Comparison of ENCODE assay signal across 19 mouse cellular contexts in genomic region chr17:86592991-86593586, GRCm38 (mm10).
DNase-seq lines count a peak whose midpoint lies in the region; ATAC-seq and TF ChIP-seq lines count a peak whose summit lies in the region.
"Had no signal": no experiment of that assay in that cellular context is flagged by ENCODE, and none has a peak within 500 bp of the region (broad histone marks: within the 10 kb centered on the region; RNA-seq: fewer than 3 reads in every experiment).

No protein-coding gene starts in this region.

- peak; percentile 55; the same call in 1 of the 2 replicates for TF ChIP-seq EP300 in liver, postnatal 0 days (IDR thresholded peaks at IDR 0.05; ENCODE audit: low read depth)

- no peaks in the 10 kb centered on the region for H3K4me1 ChIP-seq in liver, postnatal 0 days (ENCODE audit: insufficient read depth)
- no peaks in the 10 kb centered on the region for H3K4me1 ChIP-seq in liver, embryonic 11.5 days (replicated peaks; ENCODE audit: control insufficient read depth, insufficient read depth, low read length)
- no peaks in the 10 kb centered on the region for H3K4me1 ChIP-seq in embryonic fibroblast, embryonic 13.5 days (ENCODE audit: control insufficient read depth, insufficient read depth, low read length)
- peaks cover 10% of the 10 kb centered on the region for H3K4me1 ChIP-seq in olfactory bulb, adult 2 months (ENCODE audit: control insufficient read depth, insufficient read depth, low read length)
- no peaks in the 10 kb centered on the region for H3K4me1 ChIP-seq in midbrain, postnatal 0 days (ENCODE audit: insufficient read depth, low read length)
- H3K4me1 ChIP-seq: midbrain, embryonic 10.5 days had no signal

- no peaks in the 10 kb centered on the region for H3K36me3 ChIP-seq in liver, postnatal 0 days (replicated peaks; ENCODE audit: insufficient read depth, low read length)
- H3K36me3 ChIP-seq in liver, embryonic 11.5 days (ENCODE audit: control insufficient read depth, insufficient read depth, low read length), result no peaks in the 10 kb centered on the region
- peaks cover 3% of the 10 kb centered on the region; the same call in 1 of the 2 replicates for H3K36me3 ChIP-seq in midbrain, postnatal 0 days (ENCODE audit: insufficient read depth, low read length)
- H3K36me3 ChIP-seq: G1E; midbrain, embryonic 10.5 days had no signal

- peak; percentile 23 to 70 for DNase-seq in heart, adult 9 months (ENCODE audit: low spot score in 2 of 2)
- no peak for DNase-seq in heart, postnatal 25 days (ENCODE audit: low spot score)
- DNase-seq in liver, postnatal 0 days, result no peak
- no peak for DNase-seq in liver, embryonic 11.5 days (ENCODE audit: low spot score)
- DNase-seq in left cerebral cortex, postnatal 10 days (ENCODE audit: extremely low spot score in 1 of 2, low spot score in 2 of 2), result no peak
- DNase-seq in midbrain, postnatal 0 days (ENCODE audit: low spot score), result no peak
- DNase-seq: adrenal gland, postnatal 14 days; gastrocnemius, postnatal 25 days; layer of hippocampus, adult 9-11 months; lung, adult 18-20 months; thymus, adult 2 months had no signal

- intact Hi-C loops in heart, postnatal 25 days (cut with DNase I), result loop anchor here (5.0 kb wide), 1 partner anchor 209 kb away; no protein-coding TSS in a partner anchor
- intact Hi-C loops in left cerebral cortex, postnatal 10 days (cut with DNase I), result no loop called here

- TF ChIP-seq CTCF in liver, postnatal 0 days (IDR thresholded peaks at IDR 0.05; ENCODE audit: low read depth), result no peak
- TF ChIP-seq CTCF in embryonic fibroblast, embryonic 13.5 days (IDR thresholded peaks at IDR 0.05; ENCODE audit: borderline replicate concordance, insufficient read depth, low read length), result no peak
- no peak for TF ChIP-seq CTCF in olfactory bulb, adult 2 months (IDR thresholded peaks at IDR 0.05; ENCODE audit: insufficient read depth, low read depth, low read length)
- TF ChIP-seq CTCF in midbrain, postnatal 0 days (IDR thresholded peaks at IDR 0.05), result no peak

- no peaks in the 10 kb centered on the region for H3K9me3 ChIP-seq in liver, postnatal 0 days (ENCODE audit: low read length)
- no peaks in the 10 kb centered on the region for H3K9me3 ChIP-seq in liver, embryonic 11.5 days (ENCODE audit: control insufficient read depth, low read length)
- no peaks in the 10 kb centered on the region for H3K9me3 ChIP-seq in midbrain, postnatal 0 days (ENCODE audit: low read length)
- H3K9me3 ChIP-seq: midbrain, embryonic 10.5 days had no signal

- no peak overlapping the region for H3K27ac ChIP-seq in liver, postnatal 0 days (ENCODE audit: low read depth)
- H3K27ac ChIP-seq in liver, embryonic 11.5 days (ENCODE audit: low read depth, low read length), result no peak overlapping the region
- peak overlapping the region; percentile 45; the same call in 1 of the 2 replicates for H3K27ac ChIP-seq in embryonic fibroblast, embryonic 13.5 days (ENCODE audit: insufficient read depth, low read length)
- H3K27ac ChIP-seq in olfactory bulb, adult 2 months (ENCODE audit: insufficient read depth, low read depth, low read length), result peak overlapping the region; percentile 63; the same call in 1 of the 2 replicates
- no peak overlapping the region for H3K27ac ChIP-seq in midbrain, postnatal 0 days (ENCODE audit: low read depth, low read length)
- H3K27ac ChIP-seq: hindbrain, embryonic 14.5 days; midbrain, embryonic 10.5 days had no signal

- 40% methylated on average over 6 of the region's 6 CpGs for WGBS in liver, postnatal 0 days (ENCODE audit: insufficient replicate concordance)
- WGBS in liver, embryonic 11.5 days, result 44% methylated on average over 6 of the region's 6 CpGs
- WGBS in olfactory bulb, adult 2 months, result 29% methylated on average over 6 of the region's 6 CpGs
- WGBS in midbrain, postnatal 0 days, result 71% methylated on average over 6 of the region's 6 CpGs

- TF ChIP-seq POLR2A in embryonic fibroblast, embryonic 13.5 days (IDR thresholded peaks at IDR 0.05; ENCODE audit: low read depth, low read length), result no peak
- no peak for TF ChIP-seq POLR2A in olfactory bulb, adult 2 months (IDR thresholded peaks at IDR 0.05; ENCODE audit: insufficient read depth, low read depth, low read length)

- H3K27me3 ChIP-seq in liver, postnatal 0 days (ENCODE audit: insufficient read depth, low read length), result no peaks in the 10 kb centered on the region
- H3K27me3 ChIP-seq in liver, embryonic 11.5 days (replicated peaks; ENCODE audit: control insufficient read depth, insufficient read depth, low read length), result no peaks in the 10 kb centered on the region
- no peaks in the 10 kb centered on the region for H3K27me3 ChIP-seq in midbrain, postnatal 0 days (ENCODE audit: insufficient read depth, low read length)

- ATAC-seq in liver, postnatal 0 days, result no peak
- ATAC-seq in liver, embryonic 11.5 days (replicated peaks; ENCODE audit: low FRiP score), result no peak
- no peak for ATAC-seq in midbrain, postnatal 0 days (ENCODE audit: low FRiP score)
- ATAC-seq: forebrain, embryonic 16.5 days; intestine, postnatal 0 days had no signal

- H3K9ac ChIP-seq in liver, postnatal 0 days (replicated peaks), result no peak overlapping the region
- no peak overlapping the region for H3K9ac ChIP-seq in liver, embryonic 11.5 days (ENCODE audit: low read depth, low read length)
- no peak overlapping the region for H3K9ac ChIP-seq in midbrain, postnatal 0 days (replicated peaks; ENCODE audit: low read length, poor library complexity, severe bottlenecking)
- H3K9ac ChIP-seq: hindbrain, embryonic 14.5 days had no signal

- no peak overlapping the region for H3K4me3 ChIP-seq in liver, postnatal 0 days (ENCODE audit: low read depth, low read length)
- no peak overlapping the region for H3K4me3 ChIP-seq in liver, embryonic 11.5 days (ENCODE audit: low read depth, low read length)
- no peak overlapping the region for H3K4me3 ChIP-seq in embryonic fibroblast, embryonic 13.5 days (ENCODE audit: insufficient read depth, low read length)
- no peak overlapping the region for H3K4me3 ChIP-seq in olfactory bulb, adult 2 months (ENCODE audit: insufficient read depth, low read depth, low read length)
- no peak overlapping the region for H3K4me3 ChIP-seq in midbrain, postnatal 0 days (ENCODE audit: low read depth, low read length)
- H3K4me3 ChIP-seq: erythroblast, embryonic 14.5 days; midbrain, embryonic 10.5 days had no signal

- H3K4me2 ChIP-seq in liver, postnatal 0 days (ENCODE audit: low read depth, low read length), result no peak overlapping the region
- no peak overlapping the region for H3K4me2 ChIP-seq in liver, embryonic 11.5 days
- H3K4me2 ChIP-seq in midbrain, postnatal 0 days (ENCODE audit: low read depth, low read length, poor library complexity, severe bottlenecking), result no peak overlapping the region
- H3K4me2 ChIP-seq: hindbrain, embryonic 14.5 days had no signal

Comparison
In these comparisons a context has a peak if more than half of its experiments do, and no peak if none do; other contexts are left out.
1. DNase-seq: peak in heart, adult 9 months (2 of 2); none in heart, postnatal 25 days (single experiment), liver, postnatal 0 days (single experiment), liver, embryonic 11.5 days (single experiment), left cerebral cortex, postnatal 10 days (0 of 2) and midbrain, postnatal 0 days (single experiment).
2. H3K27ac ChIP-seq: peak in embryonic fibroblast, embryonic 13.5 days (single experiment) and olfactory bulb, adult 2 months (single experiment); none in liver, postnatal 0 days (single experiment), liver, embryonic 11.5 days (single experiment) and midbrain, postnatal 0 days (single experiment).